Mouse (Mus musculus) macrophage (primary cell): ENCODE measurements around the gene Tigd3. TPM values are rescaled to one million over a fixed set of nuclear protein-coding genes. Genes with fewer than 3 reads are reported as not detected.
A peak's percentile ranks its signal among the peaks of the same experiment; 100 is the strongest.

Source experiments
- H3K27ac ChIP-seq: fragments of 350-480 bp; formaldehyde crosslinking; 2 replicates; pipeline ENCODE4 v1.9.0; 2021
- H3K36me3 ChIP-seq: fragments of 350-480 bp; formaldehyde crosslinking; 2 replicates; pipeline ENCODE4 v1.9.0; 2021; ENCODE audit errors: inconsistent target
- H3K4me3 ChIP-seq: fragments of 350-480 bp; formaldehyde crosslinking; 2 replicates; pipeline ENCODE4 v1.9.0; 2021; ENCODE audit errors: inconsistent target
- H3K79me2 ChIP-seq: fragments of 350-480 bp; formaldehyde crosslinking; 2 replicates; pipeline ENCODE4 v1.9.0; 2021; ENCODE audit errors: inconsistent target
- WGBS: methylation state at CpG from one replicate; pipeline ENCODE4 v1.1.7; 2026; ENCODE audit warnings: inconsistent platforms; ENCODE audit not compliant: missing documents; 5-methylcytosine and 5-hydroxymethylcytosine counted together
- polyA plus RNA-seq: library from polyadenylated mRNA; stranded (reverse); fragments of 250-400 nt; gene quantifications from 3 replicates; pipeline ENCODE4 v1.2.4, GENCODE M21; 2018; ENCODE audit warnings: inconsistent platforms

The Tigd3 gene
- polyA plus RNA-seq, 1 experiment from 2014 or later: 0.16 TPM

DNA sequence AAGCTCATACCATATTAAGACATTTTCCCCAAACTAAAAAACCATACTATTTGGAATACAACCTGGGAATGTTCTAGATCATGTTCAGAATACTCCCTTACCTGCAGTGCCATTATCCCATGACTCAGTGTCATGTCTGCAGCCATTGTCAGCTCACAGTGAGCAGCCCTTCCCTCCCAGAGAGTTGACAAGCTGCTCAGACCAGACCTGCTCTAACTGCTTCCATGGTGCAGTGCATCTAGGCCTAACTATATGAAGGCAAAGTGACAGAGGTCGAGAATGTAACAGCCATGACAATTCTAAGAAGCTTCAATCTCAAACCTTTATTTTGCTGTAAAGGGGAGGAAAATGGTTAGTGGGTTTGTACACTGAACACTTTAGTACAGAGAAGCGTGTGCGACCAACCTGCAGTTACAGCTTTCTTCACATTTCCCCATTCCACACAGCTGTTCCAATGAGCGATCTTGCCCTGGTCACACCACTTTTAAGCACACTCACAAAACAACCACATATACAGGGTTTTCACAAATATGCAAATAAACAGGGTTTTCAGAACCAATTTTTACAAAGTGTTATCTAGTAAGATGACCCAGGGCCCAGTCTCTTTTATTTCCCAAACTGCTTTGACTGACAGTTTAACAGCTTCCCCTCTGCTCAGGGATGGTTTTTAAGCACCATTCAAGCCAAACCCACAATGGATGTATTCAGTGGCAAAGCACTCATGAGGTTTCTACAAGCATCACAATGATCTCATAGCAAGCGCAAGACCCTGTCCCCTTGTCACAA lies 51.8 kb downstream of the Tigd3 start:
- H3K27ac ChIP-seq: peak overlapping the region; percentile 100
- WGBS: 10% methylated on average over 4 of the region's 5 CpGs
- H3K79me2 ChIP-seq: peaks cover 83% of the 10 kb centered on the region
- no peaks in the 10 kb centered on the region for H3K36me3 ChIP-seq
- H3K4me3 ChIP-seq: peak overlapping the region; percentile 98

DNA sequence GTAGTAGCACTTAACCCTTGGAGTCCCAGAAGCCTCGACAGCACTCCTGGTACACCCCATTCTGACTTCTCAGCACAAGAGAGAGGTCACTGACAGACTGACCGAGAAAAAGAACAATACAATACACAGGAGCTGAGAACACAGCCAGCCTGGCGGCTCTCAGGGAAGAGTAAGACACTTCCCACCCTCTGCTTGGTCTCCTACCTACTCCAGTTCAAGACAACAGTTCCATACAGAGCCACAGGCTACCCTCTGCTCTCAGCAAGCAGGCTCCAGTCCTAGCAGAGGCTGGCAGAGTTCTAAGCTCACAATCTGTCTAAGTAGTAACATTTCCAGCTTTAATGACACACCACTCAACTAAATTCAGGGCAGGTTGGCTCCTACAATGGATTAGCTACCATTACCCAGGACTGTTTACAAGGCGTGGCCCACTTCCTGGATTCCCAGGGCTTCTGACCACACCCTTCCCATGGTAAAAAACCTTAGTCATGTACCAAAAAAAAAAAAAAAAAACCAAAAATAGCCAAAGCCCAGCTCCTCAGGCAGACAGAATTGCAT lies 52.5 kb downstream of the Tigd3 start:
- Histone ChIP-seq H3K4me3 (peak overlapping the region; percentile 98), H3K36me3 (no peaks in the 10 kb centered on the region), H3K27ac (peak overlapping the region; percentile 100), H3K79me2 (peaks cover 88% of the 10 kb centered on the region)
- WGBS: 31% methylated on average over 2 of the region's 4 CpGs

Other genes starting within 250 kb of the Tigd3 start
- 29.5 to 49.9 TPM (median 44.1 TPM) in 3 replicates for gene Sipa1, start 230.4 kb downstream of the Tigd3 start, polyA plus RNA-seq
- 29.4 to 53.8 TPM (median 31.8 TPM) in 3 replicates for gene Map3k11, start 205.4 kb downstream of the Tigd3 start, polyA plus RNA-seq
- 16.4 to 37.7 TPM (median 26.8 TPM) in 3 replicates for gene Pcnx3, start 205.2 kb downstream of the Tigd3 start, polyA plus RNA-seq
- gene Kcnk7, start 189.8 kb downstream of the Tigd3 start, polyA plus RNA-seq: not detected in 3 replicates
- gene Ehbp1l1, start 167.8 kb downstream of the Tigd3 start, polyA plus RNA-seq: 80.1 to 102 TPM (median 94.5 TPM) in 3 replicates
- gene Fam89b, start 164.5 kb downstream of the Tigd3 start, polyA plus RNA-seq: 73.7 to 132 TPM (median 76.9 TPM) in 3 replicates
- gene Ltbp3, start 153.2 kb downstream of the Tigd3 start, polyA plus RNA-seq: 14.8 to 16.9 TPM (median 15.5 TPM) in 3 replicates
- 46.2 to 54.8 TPM (median 52.4 TPM) in 3 replicates for gene Scyl1, start 122.7 kb downstream of the Tigd3 start, polyA plus RNA-seq
- 8.1 to 26.2 TPM (median 19.8 TPM) in 3 replicates for gene Frmd8, start 18.9 kb downstream of the Tigd3 start, polyA plus RNA-seq
- gene Slc25a45, start 16.3 kb downstream of the Tigd3 start, polyA plus RNA-seq: 44.6 to 74.8 TPM (median 53.2 TPM) in 3 replicates
- 53.9 to 215 TPM (median 57.4 TPM) in 3 replicates for gene Dpf2, start 18.9 kb upstream of the Tigd3 start, polyA plus RNA-seq
- gene Cdc42ep2, start 30.7 kb upstream of the Tigd3 start, polyA plus RNA-seq: 1.2 to 3.4 TPM (median 1.7 TPM) in 3 replicates
- 14.2 to 24.9 TPM (median 20.1 TPM) in 3 replicates for gene Pola2, start 70.1 kb upstream of the Tigd3 start, polyA plus RNA-seq
- not detected in 3 replicates for gene Slc22a20, start 92.0 kb upstream of the Tigd3 start, polyA plus RNA-seq
- 49.5 to 59.9 TPM (median 56.3 TPM) in 3 replicates for gene Capn1, start 121.7 kb upstream of the Tigd3 start, polyA plus RNA-seq
- 32.9 to 40.2 TPM (median 33.2 TPM) in 3 replicates for gene Syvn1, start 152.4 kb upstream of the Tigd3 start, polyA plus RNA-seq
- 21.9 to 37.4 TPM (median 33.3 TPM) in 3 replicates for gene Mrpl49, start 163.6 kb upstream of the Tigd3 start, polyA plus RNA-seq
- 767 to 1,640 TPM (median 1,335 TPM) in 3 replicates for gene Fau, start 163.7 kb upstream of the Tigd3 start, polyA plus RNA-seq
- gene Znhit2, start 167.0 kb upstream of the Tigd3 start, polyA plus RNA-seq: 4.0 to 21.8 TPM (median 18.1 TPM) in 3 replicates
- gene Tm7sf2, start 174.2 kb upstream of the Tigd3 start, polyA plus RNA-seq: 4.6 to 21.1 TPM (median 17.5 TPM) in 3 replicates
- gene Vps51, start 183.1 kb upstream of the Tigd3 start, polyA plus RNA-seq: 20.2 to 48.8 TPM (median 37.7 TPM) in 3 replicates
- not detected in 3 replicates for gene Tmem262, start 185.9 kb upstream of the Tigd3 start, polyA plus RNA-seq
- 0.26 TPM in 1 of 3 replicates, not detected in the others for gene Gm28374, start 188.1 kb upstream of the Tigd3 start, polyA plus RNA-seq
- 28.7 to 39.1 TPM (median 33.7 TPM) in 3 replicates for gene Zfpl1, start 190.8 kb upstream of the Tigd3 start, polyA plus RNA-seq
- 1.4 to 7.1 TPM (median 2.5 TPM) in 3 replicates for gene Cdca5, start 190.8 kb upstream of the Tigd3 start, polyA plus RNA-seq
- 0.29 TPM in 1 of 3 replicates, not detected in the others for gene AC131692.1, start 200.3 kb upstream of the Tigd3 start, polyA plus RNA-seq
- gene Naaladl1, start 211.6 kb upstream of the Tigd3 start, polyA plus RNA-seq: not detected in 3 replicates
- gene Sac3d1, start 224.5 kb upstream of the Tigd3 start, polyA plus RNA-seq: 1.4 to 11.0 TPM (median 6.6 TPM) in 3 replicates
- gene Snx15, start 234.2 kb upstream of the Tigd3 start, polyA plus RNA-seq: 28.8 to 41.8 TPM (median 33.8 TPM) in 3 replicates
- 5.7 to 15.6 TPM (median 5.9 TPM) in 3 replicates for gene Batf2, start 246.8 kb upstream of the Tigd3 start, polyA plus RNA-seq
- gene Arl2, start 247.4 kb upstream of the Tigd3 start, polyA plus RNA-seq: 24.6 to 32.9 TPM (median 27.4 TPM) in 3 replicates